ENCODE assay signal across 7 mouse cellular contexts in the genomic region with DNA sequence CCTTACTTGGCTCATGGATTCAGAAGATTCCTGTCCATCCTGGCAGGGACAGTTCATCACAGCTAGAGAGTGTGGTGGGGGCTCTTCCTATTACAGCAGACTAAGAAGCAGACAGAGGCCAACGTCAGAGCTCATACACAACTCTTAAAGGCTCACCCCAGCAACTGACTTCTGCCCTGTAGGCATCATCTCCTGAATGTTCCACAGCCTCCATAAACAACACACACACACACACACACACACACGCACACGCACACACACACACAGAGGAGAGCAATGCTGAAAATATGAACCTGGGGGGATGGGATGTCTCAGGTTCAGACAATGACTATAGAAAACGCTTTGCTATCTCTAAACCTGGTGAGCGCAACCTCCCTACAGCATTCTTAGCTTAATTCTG.
"Had no signal": no experiment of that assay in that cellular context is flagged by ENCODE, and none has a peak within 500 bp of the region (broad histone marks: within the 10 kb centered on the region; RNA-seq: fewer than 3 reads in every experiment).

No protein-coding gene starts in this region.

- H3K27me3 ChIP-seq: liver, embryonic 13.5 days had no signal

- H3K9me3 ChIP-seq: liver, embryonic 13.5 days had no signal

- H3K4me1 ChIP-seq: liver, embryonic 13.5 days had no signal

- H3K9ac ChIP-seq: liver, embryonic 13.5 days had no signal

- H3K27ac ChIP-seq: layer of hippocampus, adult 2 months; liver, embryonic 13.5 days; stomach, postnatal 0 days had no signal

- H3K4me2 ChIP-seq: liver, embryonic 13.5 days had no signal

- H3K4me3 ChIP-seq: layer of hippocampus, adult 2 months; liver, embryonic 13.5 days had no signal

- DNase-seq: liver, embryonic 13.5 days; midbrain, embryonic 14.5 days; thymus, adult 2 months; thymus, postnatal 14 days; thymus, postnatal 4 days had no signal

- H3K36me3 ChIP-seq: liver, embryonic 13.5 days had no signal
